Mouse (Mus musculus): ENCODE data around the gene Tiam1. TPM values are rescaled to one million over a fixed set of nuclear protein-coding genes. Genes with fewer than 3 reads are reported as not detected.
"Not testable (repeated sequence)": the region's sequence is repeated elsewhere in the genome, so short reads cannot be mapped to it uniquely, and the experiment has no call there.

Gene Tiam1
- polyA plus RNA-seq, 1 experiment, result 10.7 TPM

DNA sequence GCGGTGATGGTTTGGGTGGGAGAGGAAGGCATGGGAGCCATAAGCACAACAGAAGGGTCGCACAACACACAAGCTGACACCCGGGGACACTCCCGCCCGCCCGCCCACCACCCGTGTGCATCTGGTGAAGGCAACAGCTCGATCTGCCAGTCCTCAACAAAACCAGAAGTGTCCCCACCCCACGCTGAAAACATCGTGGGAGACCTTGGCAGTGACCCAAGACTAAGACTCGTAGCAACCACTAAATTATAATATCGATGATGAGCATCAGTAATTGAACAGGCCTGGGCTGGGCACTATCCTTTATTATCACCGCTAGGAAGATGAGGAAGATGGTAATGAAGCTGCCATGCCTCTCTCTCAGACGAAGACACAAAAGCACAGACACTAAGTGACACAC, 58.0 kb downstream of the Tiam1 start:
- 68% methylated on average over 14 of the region's 14 CpGs for WGBS
- TF ChIP-seq POLR2A (IDR thresholded peaks at IDR 0.05; ENCODE audit: borderline replicate concordance, control insufficient read depth, low read depth, low read length), result no peak
- no peak for TF ChIP-seq CTCF (IDR thresholded peaks at IDR 0.05; ENCODE audit: control insufficient read depth, insufficient read depth, low read length)
- Histone ChIP-seq H3K4me1 (ENCODE audit: control insufficient read depth, insufficient read depth, low read length) (no peaks in the 10 kb centered on the region; the same call in 1 of the 2 replicates), H3K27ac (ENCODE audit: control insufficient read depth, insufficient read depth, low read depth, low read length, poor library complexity) (no peak overlapping the region), H3K4me3 (replicated peaks; ENCODE audit: control insufficient read depth, low read depth, low read length) (no peak overlapping the region)

GRCm38 (mm10) chr16:90081125-90081524, 62.4 kb downstream of the Tiam1 start:
- Histone ChIP-seq H3K27ac (ENCODE audit: control insufficient read depth, insufficient read depth, low read depth, low read length, poor library complexity) (no peak overlapping the region), H3K4me1 (ENCODE audit: control insufficient read depth, insufficient read depth, low read length) (no peaks in the 10 kb centered on the region; the same call in 1 of the 2 replicates), H3K4me3 (replicated peaks; ENCODE audit: control insufficient read depth, low read depth, low read length) (no peak overlapping the region)
- WGBS, result 89% methylated on average over 1 of the region's 1 CpGs
- TF ChIP-seq CTCF (IDR thresholded peaks at IDR 0.05; ENCODE audit: control insufficient read depth, insufficient read depth, low read length) (no peak), POLR2A (IDR thresholded peaks at IDR 0.05; ENCODE audit: borderline replicate concordance, control insufficient read depth, low read depth, low read length) (no peak)

DNA sequence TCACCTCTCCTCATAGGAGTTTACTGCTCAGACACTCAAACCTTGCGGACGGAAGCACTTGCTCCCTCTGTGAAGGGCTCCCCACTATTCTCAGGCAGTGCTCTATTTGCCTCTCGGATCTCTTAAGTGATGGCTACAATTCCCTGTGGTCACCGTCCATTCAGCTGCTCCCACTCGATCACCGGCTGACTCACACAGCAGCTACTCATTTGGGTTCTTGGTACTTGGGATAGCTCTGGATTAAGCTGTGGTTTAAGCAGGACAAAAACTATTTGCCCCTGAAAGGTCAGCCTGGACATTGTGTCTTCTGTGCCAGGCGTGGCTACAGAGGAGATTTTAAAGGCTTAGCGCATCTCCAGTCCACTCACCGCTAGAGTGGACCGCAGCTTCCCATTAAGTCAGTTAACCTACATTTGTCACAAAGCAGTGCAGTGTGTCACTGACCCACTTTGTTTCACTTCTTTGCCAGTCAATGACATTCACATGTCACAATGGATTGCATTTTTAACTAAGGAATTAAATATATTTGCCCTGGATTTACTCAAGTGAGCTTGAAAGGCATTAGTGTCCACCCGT, 64.7 kb downstream of the Tiam1 start:
- Histone ChIP-seq H3K27ac (ENCODE audit: control insufficient read depth, insufficient read depth, low read depth, low read length, poor library complexity) (no peak overlapping the region), H3K4me3 (replicated peaks; ENCODE audit: control insufficient read depth, low read depth, low read length) (no peak overlapping the region), H3K4me1 (ENCODE audit: control insufficient read depth, insufficient read depth, low read length) (no peaks in the 10 kb centered on the region; the same call in 1 of the 2 replicates)
- 89% methylated on average over 11 of the region's 11 CpGs for WGBS
- TF ChIP-seq POLR2A (IDR thresholded peaks at IDR 0.05; ENCODE audit: borderline replicate concordance, control insufficient read depth, low read depth, low read length) (no peak), CTCF (IDR thresholded peaks at IDR 0.05; ENCODE audit: control insufficient read depth, insufficient read depth, low read length) (no peak)

DNA sequence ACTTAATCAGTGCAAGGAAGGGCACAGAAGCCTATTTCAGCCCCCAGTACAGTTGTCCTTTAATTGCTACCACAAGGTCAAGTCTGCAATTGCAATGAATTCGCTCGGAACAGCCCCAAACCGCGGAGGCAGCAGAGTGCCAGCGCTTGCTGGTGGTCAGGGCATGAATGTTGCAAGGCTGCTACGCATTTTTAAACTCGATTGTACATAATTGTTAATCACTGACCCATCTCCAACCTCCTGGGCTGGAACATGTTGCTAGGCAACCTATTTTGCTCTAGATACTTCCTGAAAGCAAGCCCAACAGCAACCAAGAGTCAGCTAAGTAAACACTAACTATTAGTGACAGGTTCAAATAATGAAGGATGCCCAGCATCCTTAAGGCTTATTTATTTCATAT, 70.1 kb downstream of the Tiam1 start:
- Histone ChIP-seq H3K27ac (ENCODE audit: control insufficient read depth, insufficient read depth, low read depth, low read length, poor library complexity) (no peak overlapping the region), H3K4me1 (ENCODE audit: control insufficient read depth, insufficient read depth, low read length) (no peaks in the 10 kb centered on the region; the same call in none of the 2 replicates), H3K4me3 (replicated peaks; ENCODE audit: control insufficient read depth, low read depth, low read length) (no peak overlapping the region)
- no peak for TF ChIP-seq POLR2A (IDR thresholded peaks at IDR 0.05; ENCODE audit: borderline replicate concordance, control insufficient read depth, low read depth, low read length)
- TF ChIP-seq CTCF (IDR thresholded peaks at IDR 0.05; ENCODE audit: control insufficient read depth, insufficient read depth, low read length), result no peak
- 54% methylated on average over 7 of the region's 7 CpGs for WGBS

DNA sequence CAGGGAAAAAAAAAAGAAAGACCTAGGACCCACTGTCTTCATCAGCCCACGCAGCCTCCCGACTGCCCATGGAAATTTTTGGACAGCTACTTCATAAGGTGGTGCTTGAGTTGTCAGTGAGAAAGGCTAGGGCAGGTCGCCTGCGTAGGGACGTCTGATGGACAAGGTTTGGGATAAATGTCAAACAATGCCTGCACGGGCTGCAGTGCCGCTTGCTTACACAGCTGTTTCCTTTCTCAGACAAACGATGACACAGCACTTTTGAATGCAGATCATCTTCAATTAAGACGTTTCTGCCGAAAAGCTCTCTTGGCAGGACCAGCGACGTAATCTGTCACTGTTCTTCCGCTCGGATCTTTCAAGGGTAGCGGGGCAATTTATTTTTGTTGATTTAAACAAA, 70.9 kb downstream of the Tiam1 start:
- Histone ChIP-seq H3K4me3 (replicated peaks; ENCODE audit: control insufficient read depth, low read depth, low read length) (no peak overlapping the region), H3K27ac (ENCODE audit: control insufficient read depth, insufficient read depth, low read depth, low read length, poor library complexity) (no peak overlapping the region), H3K4me1 (ENCODE audit: control insufficient read depth, insufficient read depth, low read length) (no peaks in the 10 kb centered on the region; the same call in none of the 2 replicates)
- TF ChIP-seq CTCF (IDR thresholded peaks at IDR 0.05; ENCODE audit: control insufficient read depth, insufficient read depth, low read length), result no peak
- TF ChIP-seq POLR2A (IDR thresholded peaks at IDR 0.05; ENCODE audit: borderline replicate concordance, control insufficient read depth, low read depth, low read length), result no peak
- 15% methylated on average over 15 of the region's 15 CpGs for WGBS

- not testable (repeated sequence) for H3K4me1 ChIP-seq (ENCODE audit: control insufficient read depth, insufficient read depth, low read length); H3K27ac ChIP-seq (ENCODE audit: control insufficient read depth, insufficient read depth, low read depth, low read length, poor library complexity); H3K4me3 ChIP-seq (replicated peaks; ENCODE audit: control insufficient read depth, low read depth, low read length)
These were observed 72.4 kb downstream of the Tiam1 start for GRCm38 (mm10) chr16:90071125-90071524.

GRCm38 (mm10) chr16:90070104-90070503, 73.5 kb downstream of the Tiam1 start:
- no peak overlapping the region for H3K27ac ChIP-seq (ENCODE audit: control insufficient read depth, insufficient read depth, low read depth, low read length, poor library complexity)
- 90% methylated on average over 11 of the region's 11 CpGs for WGBS
- no peak for TF ChIP-seq CTCF (IDR thresholded peaks at IDR 0.05; ENCODE audit: control insufficient read depth, insufficient read depth, low read length)
- no peak for TF ChIP-seq POLR2A (IDR thresholded peaks at IDR 0.05; ENCODE audit: borderline replicate concordance, control insufficient read depth, low read depth, low read length)
- no peak overlapping the region for H3K4me3 ChIP-seq (replicated peaks; ENCODE audit: control insufficient read depth, low read depth, low read length)
- no peaks in the 10 kb centered on the region; the same call in none of the 2 replicates for H3K4me1 ChIP-seq (ENCODE audit: control insufficient read depth, insufficient read depth, low read length)

GRCm38 (mm10) chr16:90069197-90069596, 74.4 kb downstream of the Tiam1 start:
- TF ChIP-seq CTCF (IDR thresholded peaks at IDR 0.05; ENCODE audit: control insufficient read depth, insufficient read depth, low read length), result no peak
- no peak for TF ChIP-seq POLR2A (IDR thresholded peaks at IDR 0.05; ENCODE audit: borderline replicate concordance, control insufficient read depth, low read depth, low read length)
- Histone ChIP-seq H3K4me3 (replicated peaks; ENCODE audit: control insufficient read depth, low read depth, low read length) (no peak overlapping the region), H3K27ac (ENCODE audit: control insufficient read depth, insufficient read depth, low read depth, low read length, poor library complexity) (no peak overlapping the region), H3K4me1 (ENCODE audit: control insufficient read depth, insufficient read depth, low read length) (no peaks in the 10 kb centered on the region; the same call in none of the 2 replicates)
- 81% methylated on average over 8 of the region's 8 CpGs for WGBS

DNA sequence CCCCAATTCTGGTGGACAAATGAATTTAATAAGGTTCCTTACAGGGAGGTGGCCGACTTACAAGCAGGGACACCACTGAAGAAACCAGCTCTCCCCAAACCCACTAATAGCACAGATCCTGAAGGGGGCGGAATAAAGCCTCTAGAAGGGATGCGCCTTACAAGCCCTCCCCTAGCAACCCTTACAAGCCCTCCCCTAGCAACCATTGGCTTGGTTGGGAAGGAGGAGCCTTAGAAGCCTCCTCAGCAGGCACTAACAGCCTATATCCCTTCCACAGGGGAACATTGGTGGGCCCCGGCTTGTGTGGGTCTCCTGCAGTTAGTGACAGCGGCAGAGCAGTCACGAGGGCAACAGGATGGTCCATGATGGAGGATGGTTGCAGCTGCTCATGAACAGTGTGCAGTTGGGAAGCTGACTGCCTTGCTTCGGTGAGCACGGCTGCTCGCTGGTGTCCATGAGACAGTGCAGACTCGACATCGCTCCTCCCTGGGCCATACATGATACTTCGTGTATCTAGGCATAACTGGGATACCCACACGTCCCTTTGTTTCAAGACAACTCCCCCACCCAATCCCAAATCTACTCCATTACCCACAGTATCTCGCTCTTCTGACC, 90.6 kb downstream of the Tiam1 start:
- Histone ChIP-seq H3K4me1 (ENCODE audit: control insufficient read depth, insufficient read depth, low read length) (no peaks in the 10 kb centered on the region), H3K4me3 (replicated peaks; ENCODE audit: control insufficient read depth, low read depth, low read length) (no peak overlapping the region), H3K27ac (ENCODE audit: control insufficient read depth, insufficient read depth, low read depth, low read length, poor library complexity) (no peak overlapping the region)
- TF ChIP-seq POLR2A (IDR thresholded peaks at IDR 0.05; ENCODE audit: borderline replicate concordance, control insufficient read depth, low read depth, low read length) (no peak), CTCF (IDR thresholded peaks at IDR 0.05; ENCODE audit: control insufficient read depth, insufficient read depth, low read length) (no peak)
- 80% methylated on average over 14 of the region's 14 CpGs for WGBS
